Mouse (Mus musculus): ENCODE data around the gene Cd79a.

GRCm38 (mm10) chr7:24897224-24897623 lies at the start of gene Cd79a:
- TF ChIP-seq TCF12 (IDR thresholded peaks at IDR 0.05; ENCODE audit: low read depth, low read length), result no peak
- TF ChIP-seq BHLHE40 (IDR thresholded peaks at IDR 0.05; ENCODE audit: borderline replicate concordance, low read depth, low read length), result no peak
- no peak for TF ChIP-seq CTCF (IDR thresholded peaks at IDR 0.05 in 2 of 3, conservative IDR thresholded peaks at IDR 0.05 in 1 of 3; ENCODE audit: control insufficient read depth in 1 of 3, insufficient read depth in 1 of 3, low read depth in 2 of 3, low read length in 3 of 3, poor library complexity in 1 of 3, severe bottlenecking in 1 of 3)
- no peak for TF ChIP-seq MAX (IDR thresholded peaks at IDR 0.05; ENCODE audit: low read length)
- TF ChIP-seq GATA1 (IDR thresholded peaks at IDR 0.05; ENCODE audit: low read depth, low read length), result no peak
- TF ChIP-seq MEF2A (IDR thresholded peaks at IDR 0.05; ENCODE audit: extremely low read depth, insufficient replicate concordance, low read depth, low read length, poor library complexity, severe bottlenecking), result no peak
- no peak for TF ChIP-seq ETS1 (IDR thresholded peaks at IDR 0.05; ENCODE audit: low read depth, low read length)
- no peak for TF ChIP-seq EP300 (IDR thresholded peaks at IDR 0.05; ENCODE audit: low read depth in 1 of 2, low read length in 2 of 2)
- TF ChIP-seq UBTF (IDR thresholded peaks at IDR 0.05; ENCODE audit: borderline replicate concordance, insufficient read depth, low read depth, low read length), result no peak
- no peak for TF ChIP-seq NELFE (IDR thresholded peaks at IDR 0.05; ENCODE audit: low read depth, low read length)
- no peak for TF ChIP-seq POLR2A (IDR thresholded peaks at IDR 0.05; ENCODE audit: control insufficient read depth in 1 of 2, insufficient read depth in 1 of 2, low read depth in 1 of 2, low read length in 2 of 2, poor library complexity in 1 of 2)
- TF ChIP-seq ZC3H11A (IDR thresholded peaks at IDR 0.05; ENCODE audit: low read depth, low read length), result no peak
- no peak for TF ChIP-seq ZNF384 (IDR thresholded peaks at IDR 0.05; ENCODE audit: low read depth, low read length)

Data from MEL (cell line).